Mouse (Mus musculus): ENCODE measurements around the gene Mob3a.

Gene Mob3a

GRCm38 (mm10) chr10:80677128-80677875 is 24.5 kb downstream of the Mob3a start:
- peak; percentile 58 for DNase-seq

GRCm38 (mm10) chr10:80676198-80676928 is 25.4 kb downstream of the Mob3a start:
- peak; percentile 98 for DNase-seq

GRCm38 (mm10) chr10:80675405-80676197 is 26.2 kb downstream of the Mob3a start:
- DNase-seq, result no peak

- no peak for DNase-seq
These were observed 26.8 kb downstream of the Mob3a start for GRCm38 (mm10) chr10:80674851-80675404.

- DNase-seq, result peak; percentile 76
These were observed 27.5 kb downstream of the Mob3a start for GRCm38 (mm10) chr10:80674161-80674711.

GRCm38 (mm10) chr10:80673690-80674089 is 28.1 kb downstream of the Mob3a start:
- DNase-seq, result no peak

GRCm38 (mm10) chr10:80671936-80672690 is 29.7 kb downstream of the Mob3a start:
- DNase-seq, result no peak

GRCm38 (mm10) chr10:80671251-80671650 is 30.5 kb downstream of the Mob3a start:
- DNase-seq, result no peak

GRCm38 (mm10) chr10:80670531-80670930 is 31.2 kb downstream of the Mob3a start:
- DNase-seq, result no peak

- DNase-seq, result peak; percentile 95
These were observed 31.9 kb downstream of the Mob3a start for GRCm38 (mm10) chr10:80669737-80670485.

- no peak for DNase-seq
These were observed 32.8 kb downstream of the Mob3a start for GRCm38 (mm10) chr10:80669018-80669417.

GRCm38 (mm10) chr10:80668614-80669013 is 33.2 kb downstream of the Mob3a start:
- DNase-seq, result peak; percentile 63

- no peak for DNase-seq
These were observed 34.9 kb downstream of the Mob3a start for GRCm38 (mm10) chr10:80666837-80667412.

GRCm38 (mm10) chr10:80665981-80666733 is 35.6 kb downstream of the Mob3a start:
- DNase-seq, result no peak

GRCm38 (mm10) chr10:80665459-80665858 is 36.3 kb downstream of the Mob3a start:
- DNase-seq, result no peak

GRCm38 (mm10) chr10:80665016-80665380 is 36.8 kb downstream of the Mob3a start:
- DNase-seq, result peak; percentile 82

- peak; percentile 95 for DNase-seq
These were observed 37.4 kb downstream of the Mob3a start for GRCm38 (mm10) chr10:80664197-80665015.

- DNase-seq, result no peak
These were observed 38.1 kb downstream of the Mob3a start for GRCm38 (mm10) chr10:80663485-80664196.

- peak; percentile 69 for DNase-seq
These were observed 40.6 kb downstream of the Mob3a start for GRCm38 (mm10) chr10:80661149-80661548.
